Comparison of ENCODE assay signal across 8 mouse cellular contexts in genomic region chr3:128247816-128248215, GRCm38 (mm10).
DNase-seq lines count a peak whose midpoint lies in the region.
"Had no signal": no experiment of that assay in that cellular context is flagged by ENCODE, and none has a peak within 500 bp of the region (broad histone marks: within the 10 kb centered on the region; RNA-seq: fewer than 3 reads in every experiment).

No protein-coding gene starts in this region.

- DNase-seq in left cerebral cortex, postnatal 4 days, result peak; percentile 2
- no peak for DNase-seq in left cerebral cortex, adult 18-20 months (ENCODE audit: low spot score in 2 of 2)
- DNase-seq in 3T3-L1 (ENCODE audit: low read depth, low spot score) (peak; percentile 6), A20 (ENCODE audit: low read depth, low spot score) (peak; percentile 1)
- DNase-seq in c-Kit-positive CD71-positive TER-119-negative erythroid progenitor cells, embryonic 14.5 days (ENCODE audit: low read depth), result peak; percentile 1
- no peak for DNase-seq in ovary, postnatal 10 days (ENCODE audit: low spot score)
- no peak for DNase-seq in adrenal gland, postnatal 4 days (ENCODE audit: low spot score in 2 of 2)
- DNase-seq: kidney, postnatal 14 days had no signal

- intact Hi-C loops in left cerebral cortex, postnatal 4 days (cut with DNase I), result no loop called here

Comparison
In these comparisons a context has a peak if more than half of its experiments do, and no peak if none do; other contexts are left out.
1. DNase-seq: peak in left cerebral cortex, postnatal 4 days (single experiment), 3T3-L1 (single experiment), A20 (single experiment) and c-Kit-positive CD71-positive TER-119-negative erythroid progenitor cells, embryonic 14.5 days (single experiment); none in left cerebral cortex, adult 18-20 months (0 of 2), ovary, postnatal 10 days (single experiment) and adrenal gland, postnatal 4 days (0 of 2).